Mouse (Mus musculus): ENCODE data around the gene Pik3c2g. TPM values are rescaled to one million over a fixed set of nuclear protein-coding genes. Genes with fewer than 3 reads are reported as not detected.

The Pik3c2g gene
- polyA plus RNA-seq, 1 experiment from 2014 or later = 0.49 TPM

- 88% methylated on average over 2 of the region's 2 CpGs for WGBS
- DNase-seq (ENCODE audit: low spot score) (no peak), ATAC-seq (ENCODE audit: low FRiP score) (no peak)
- no peaks in the 10 kb centered on the region for H3K27me3 ChIP-seq (ENCODE audit: control insufficient read depth, insufficient read depth, low read length)
- no peaks in the 10 kb centered on the region for H3K4me1 ChIP-seq (replicated peaks; ENCODE audit: control insufficient read depth, insufficient read depth, low read length)
- H3K4me3 ChIP-seq (ENCODE audit: low read depth, low read length) = no peak overlapping the region
- H3K4me2 ChIP-seq (replicated peaks; ENCODE audit: low read depth, low read length) = no peak overlapping the region
- no peaks in the 10 kb centered on the region for H3K36me3 ChIP-seq (ENCODE audit: control insufficient read depth, insufficient read depth, low read length)
- no peak overlapping the region for H3K27ac ChIP-seq (ENCODE audit: low read depth, low read length)
- no peaks in the 10 kb centered on the region for H3K9me3 ChIP-seq (ENCODE audit: control insufficient read depth, low read length)
- no peak overlapping the region for H3K9ac ChIP-seq (ENCODE audit: low read depth, low read length)
Observed at GRCm38 (mm10) chr6:139986564-139986963, 399.5 kb downstream of the Pik3c2g start.

DNA sequence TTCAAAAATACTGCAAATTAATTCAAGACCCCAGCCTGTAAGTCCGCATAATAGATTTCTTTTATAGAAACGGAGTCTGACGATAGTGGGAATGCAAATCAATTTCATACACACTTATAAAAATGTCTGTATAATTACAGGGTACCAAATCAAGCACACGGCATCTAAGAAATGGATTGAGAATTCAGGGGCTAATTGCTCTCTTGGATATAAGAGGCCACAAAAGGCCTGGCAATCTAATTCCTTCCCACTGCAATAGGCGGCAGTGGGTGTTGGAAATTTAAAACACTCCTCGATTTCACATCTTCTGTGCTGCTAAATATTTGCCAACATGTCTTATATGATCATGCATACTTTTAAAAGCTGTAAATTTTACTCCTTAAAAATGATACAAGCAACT lies 402.1 kb downstream of the Pik3c2g start:
- Histone ChIP-seq H3K36me3 (ENCODE audit: control insufficient read depth, insufficient read depth, low read length) (no peaks in the 10 kb centered on the region), H3K27me3 (ENCODE audit: control insufficient read depth, insufficient read depth, low read length) (no peaks in the 10 kb centered on the region), H3K4me2 (replicated peaks; ENCODE audit: low read depth, low read length) (no peak overlapping the region), H3K9ac (ENCODE audit: low read depth, low read length) (no peak overlapping the region), H3K9me3 (ENCODE audit: control insufficient read depth, low read length) (no peaks in the 10 kb centered on the region), H3K4me1 (replicated peaks; ENCODE audit: control insufficient read depth, insufficient read depth, low read length) (no peaks in the 10 kb centered on the region), H3K27ac (ENCODE audit: low read depth, low read length) (no peak overlapping the region), H3K4me3 (ENCODE audit: low read depth, low read length) (no peak overlapping the region)
- 89% methylated on average over 6 of the region's 6 CpGs for WGBS
- no peak for ATAC-seq (ENCODE audit: low FRiP score)
- no peak for DNase-seq (ENCODE audit: low spot score)

DNA sequence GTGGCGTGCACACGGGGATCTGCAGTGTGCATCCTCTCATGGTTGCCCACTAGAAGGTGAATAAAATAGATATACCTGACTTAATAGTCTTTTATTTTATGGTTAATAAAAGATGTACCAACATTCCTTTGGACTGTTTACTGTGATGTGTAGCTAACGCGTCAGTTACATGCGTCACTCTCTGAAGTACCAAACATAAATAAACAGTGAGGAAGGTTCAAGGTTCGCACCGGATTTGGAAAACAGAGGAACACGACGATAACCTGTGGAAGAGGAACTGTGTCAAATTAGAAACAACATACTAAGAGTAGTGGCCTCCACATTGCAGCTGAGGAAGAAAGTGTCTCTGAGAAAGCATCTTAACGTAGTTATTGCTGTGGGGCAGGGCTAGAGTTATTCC lies 402.6 kb downstream of the Pik3c2g start:
- Histone ChIP-seq H3K4me2 (replicated peaks; ENCODE audit: low read depth, low read length) (no peak overlapping the region), H3K9ac (ENCODE audit: low read depth, low read length) (no peak overlapping the region), H3K4me1 (replicated peaks; ENCODE audit: control insufficient read depth, insufficient read depth, low read length) (no peaks in the 10 kb centered on the region), H3K4me3 (ENCODE audit: low read depth, low read length) (no peak overlapping the region), H3K36me3 (ENCODE audit: control insufficient read depth, insufficient read depth, low read length) (no peaks in the 10 kb centered on the region), H3K9me3 (ENCODE audit: control insufficient read depth, low read length) (no peaks in the 10 kb centered on the region), H3K27ac (ENCODE audit: low read depth, low read length) (no peak overlapping the region), H3K27me3 (ENCODE audit: control insufficient read depth, insufficient read depth, low read length) (no peaks in the 10 kb centered on the region)
- WGBS = 85% methylated on average over 10 of the region's 10 CpGs
- DNase-seq (ENCODE audit: low spot score) (no peak), ATAC-seq (ENCODE audit: low FRiP score) (no peak)

DNA sequence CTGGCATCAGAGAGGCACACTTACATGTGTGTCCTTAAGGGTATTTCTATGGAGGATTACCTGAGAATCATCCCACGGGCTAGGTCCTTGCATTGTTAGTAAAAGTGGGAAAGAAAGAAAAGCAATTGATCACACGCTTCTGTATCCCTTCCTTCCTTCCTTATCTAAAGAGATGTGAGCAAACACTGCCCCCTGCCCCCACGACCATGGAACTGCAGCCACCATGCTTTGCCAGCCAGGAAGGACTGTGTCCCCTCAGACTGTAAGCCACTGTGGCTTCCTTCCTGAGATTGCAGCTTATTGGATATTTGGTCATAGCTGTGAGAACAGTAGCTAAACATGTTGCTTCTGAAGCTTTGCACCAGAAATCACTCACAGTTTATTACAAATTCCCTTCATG lies 418.2 kb downstream of the Pik3c2g start:
- no peak for ATAC-seq (ENCODE audit: low FRiP score)
- no peaks in the 10 kb centered on the region for H3K27me3 ChIP-seq (ENCODE audit: control insufficient read depth, insufficient read depth, low read length)

More for the DNA sequence above, 418.2 kb downstream of the Pik3c2g start:
- Histone ChIP-seq H3K27ac (ENCODE audit: low read depth, low read length) (no peak overlapping the region), H3K4me2 (replicated peaks; ENCODE audit: low read depth, low read length) (no peak overlapping the region), H3K36me3 (ENCODE audit: control insufficient read depth, insufficient read depth, low read length) (no peaks in the 10 kb centered on the region), H3K4me1 (replicated peaks; ENCODE audit: control insufficient read depth, insufficient read depth, low read length) (no peaks in the 10 kb centered on the region), H3K4me3 (ENCODE audit: low read depth, low read length) (no peak overlapping the region), H3K9me3 (ENCODE audit: control insufficient read depth, low read length) (no peaks in the 10 kb centered on the region), H3K9ac (ENCODE audit: low read depth, low read length) (no peak overlapping the region)
- no peak for DNase-seq (ENCODE audit: low spot score)
- WGBS = 83% methylated on average over 3 of the region's 3 CpGs

Other genes with a start within 250 kb of the Pik3c2g start
- gene Rergl, start 85.2 kb upstream of the Pik3c2g start, polyA plus RNA-seq (2014; fragmentation: Nextera tagmentation; extraction: Ambion mirVana) = not detected in 2 replicates

All from hindbrain, embryonic 11.5 days (tissue).